Mouse (Mus musculus) G1E (cell line): ENCODE measurements around the gene Arhgap32.

Source experiments
- CTCF ChIP-seq: IDR thresholded peaks from 2 replicates; pipeline ENCODE4 v1.5.1; 2012; ENCODE audit warnings: low read depth, low read length, inconsistent platforms, mixed read lengths
- GATA1 ChIP-seq: IDR thresholded peaks from 2 replicates; pipeline ENCODE4 v1.6.1; 2012; ENCODE audit warnings: borderline replicate concordance, low read length, inconsistent platforms, mixed read lengths
- GATA2 ChIP-seq: IDR thresholded peaks from 2 replicates; pipeline ENCODE4 v1.6.1; 2012; ENCODE audit warnings: low read depth, low read length, inconsistent platforms, borderline replicate concordance
- TAL1 ChIP-seq: conservative IDR thresholded peaks from 2 replicates; pipeline ENCODE4 v1.6.1; 2012; ENCODE audit warnings: low read depth, low read length, inconsistent platforms, mixed read lengths

DNA sequence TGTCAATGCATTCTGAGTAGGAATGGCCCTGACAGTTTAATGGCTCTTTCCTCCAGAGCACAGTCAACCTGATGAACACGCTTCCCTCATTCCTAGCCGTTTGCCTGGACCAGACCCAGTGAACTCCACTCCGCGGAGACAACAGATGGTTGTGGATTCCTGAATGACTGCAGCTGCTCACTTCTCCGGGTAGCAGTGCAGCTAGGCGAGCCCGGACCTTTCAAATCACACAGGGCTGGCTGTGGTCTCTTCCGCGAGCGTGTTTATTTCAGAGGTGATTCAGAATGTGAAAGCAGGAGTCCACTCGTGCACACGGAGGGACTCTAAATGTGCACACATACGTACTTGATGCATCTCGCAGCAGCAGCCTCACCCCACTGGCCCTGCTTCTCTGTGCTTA is 195.8 kb downstream of the Arhgap32 start:
- no peak for TF ChIP-seq CTCF
- no peak for TF ChIP-seq GATA2
- no peak for TF ChIP-seq TAL1
- no peak for TF ChIP-seq GATA1
